Mouse (Mus musculus): ENCODE measurements around the gene Gm2431. TPM values are rescaled to one million over a fixed set of nuclear protein-coding genes. Genes with fewer than 3 reads are reported as not detected.
"Not testable (repeated sequence)": the region's sequence is repeated elsewhere in the genome, so short reads cannot be mapped to it uniquely, and the experiment has no call there.

Gene Gm2431
- total RNA-seq, 1 experiment from 2014 or later, result not detected

GRCm38 (mm10) chr7:142231540-142231939 is 26.6 kb downstream of the Gm2431 start:
- ATAC-seq (replicated peaks in 1 of 2; ENCODE audit: insufficient read depth in 1 of 2, low FRiP score in 2 of 2, low TSS enrichment in 1 of 2, low read depth in 1 of 2, poor library complexity in 2 of 2, severe bottlenecking in 2 of 2), result no peak

DNA sequence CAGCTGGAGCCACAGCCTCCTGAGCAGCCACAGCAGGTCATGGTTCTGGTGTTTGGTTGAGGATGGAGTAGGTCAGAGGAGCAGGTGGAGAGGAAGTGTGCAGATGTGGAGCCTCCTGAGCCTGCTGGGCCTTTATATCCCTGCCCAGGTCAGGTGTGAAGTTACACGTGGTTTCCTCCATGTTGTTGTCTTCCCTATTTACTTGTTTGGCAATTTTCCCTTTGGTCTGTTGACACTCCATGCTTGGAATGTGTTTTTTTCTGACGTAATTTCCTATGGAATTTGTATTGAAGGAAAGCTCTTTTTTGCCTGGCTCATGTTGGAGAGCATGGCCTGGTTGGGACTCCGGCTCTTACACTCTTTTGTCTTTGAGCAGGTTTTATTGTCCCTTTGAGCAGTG is 28.3 kb downstream of the Gm2431 start, which contains the start of gene Krtap5-5:
Gene Krtap5-5, minus strand, starts transcription at position 101 of the 400 bp plus-strand sequence.
- not testable (repeated sequence) for ATAC-seq (replicated peaks in 1 of 2; ENCODE audit: insufficient read depth in 1 of 2, low FRiP score in 2 of 2, low TSS enrichment in 1 of 2, low read depth in 1 of 2, poor library complexity in 2 of 2, severe bottlenecking in 2 of 2)

DNA sequence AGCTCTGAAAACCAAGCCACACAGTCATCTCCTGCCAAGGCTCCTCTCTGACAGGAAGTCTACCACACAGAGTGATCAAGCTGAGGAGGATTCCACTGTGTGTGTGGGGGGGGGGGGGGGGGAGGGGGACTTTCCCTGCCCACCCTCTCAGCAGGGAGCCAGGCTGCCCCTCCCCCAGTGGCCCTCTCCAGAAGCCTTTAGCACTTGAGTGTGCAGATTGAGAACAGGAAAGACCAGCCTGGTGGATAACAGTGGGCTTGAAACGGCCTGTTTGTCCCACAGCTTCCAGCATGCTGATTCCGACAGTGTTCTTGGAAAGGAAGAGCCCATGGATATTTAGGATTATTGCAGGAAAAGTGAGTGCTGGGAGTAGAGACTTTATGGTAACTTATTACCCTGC is 33.6 kb downstream of the Gm2431 start:
- peak in 1 of 2 experiments; percentile 46; a peak in 1 of 4 replicates for ATAC-seq (replicated peaks in 1 of 2; ENCODE audit: insufficient read depth in 1 of 2, low FRiP score in 2 of 2, low TSS enrichment in 1 of 2, low read depth in 1 of 2, poor library complexity in 2 of 2, severe bottlenecking in 2 of 2)

- not testable (repeated sequence) for ATAC-seq (replicated peaks in 1 of 2; ENCODE audit: insufficient read depth in 1 of 2, low FRiP score in 2 of 2, low TSS enrichment in 1 of 2, low read depth in 1 of 2, poor library complexity in 2 of 2, severe bottlenecking in 2 of 2)
Measured at GRCm38 (mm10) chr7:142212136-142212535, 46.0 kb downstream of the Gm2431 start.

GRCm38 (mm10) chr7:142211559-142211958 is 46.6 kb downstream of the Gm2431 start, which contains the start of gene Gm7579:
Gene Gm7579 (plus strand): TSS chr7:142211859.
- no peak for ATAC-seq (replicated peaks in 1 of 2; ENCODE audit: insufficient read depth in 1 of 2, low FRiP score in 2 of 2, low TSS enrichment in 1 of 2, low read depth in 1 of 2, poor library complexity in 2 of 2, severe bottlenecking in 2 of 2)

Other genes starting within 250 kb of the Gm2431 start
- 53.6 and 72.9 TPM in 2 replicates for gene Mob2, start 197.3 kb downstream of the Gm2431 start, total RNA-seq (2017)
- 0.15 TPM in 1 of 2 replicates, not detected in the other for gene Dusp8, start 162.5 kb downstream of the Gm2431 start, total RNA-seq (2017)
- not detected in 2 replicates for gene Gm45618, start 137.6 kb downstream of the Gm2431 start, total RNA-seq (2017)
- gene Gm39115, start 122.3 kb downstream of the Gm2431 start, total RNA-seq (2017), result not detected in 2 replicates
- gene Gm45337, start 113.7 kb downstream of the Gm2431 start, total RNA-seq (2017), result not detected in 2 replicates
- gene Gm29735, start 101.2 kb downstream of the Gm2431 start, total RNA-seq (2017), result not detected in 2 replicates
- not detected in 2 replicates for gene Gm4553, start 92.6 kb downstream of the Gm2431 start, total RNA-seq (2017)
- gene Krtap5-2, start 82.3 kb downstream of the Gm2431 start, total RNA-seq (2017), result not detected in 2 replicates
- gene Gm10153, start 68.0 kb downstream of the Gm2431 start, total RNA-seq (2017), result not detected in 2 replicates
- gene Krtap5-3, start 57.0 kb downstream of the Gm2431 start, total RNA-seq (2017), result not detected in 2 replicates
- not detected in 2 replicates for gene Gm7579, start 46.5 kb downstream of the Gm2431 start, total RNA-seq (2017)
- gene Krtap5-5, start 28.4 kb downstream of the Gm2431 start, total RNA-seq (2017), result not detected in 2 replicates
- not detected in 2 replicates for gene Gm40460, start 17.3 kb downstream of the Gm2431 start, total RNA-seq (2017)
- gene Gm4559, start 16.0 kb upstream of the Gm2431 start, total RNA-seq (2017), result not detected in 2 replicates
- not detected in 2 replicates for gene Krtap5-1, start 38.8 kb upstream of the Gm2431 start, total RNA-seq (2017)
- not detected in 2 replicates for gene Krtap5-4, start 45.2 kb upstream of the Gm2431 start, total RNA-seq (2017)
- not detected in 2 replicates for gene Ifitm10, start 115.4 kb upstream of the Gm2431 start, total RNA-seq (2017)
- gene Gm49369, start 124.3 kb upstream of the Gm2431 start, total RNA-seq (2017), result 18.0 and 43.2 TPM in 2 replicates
- 123 and 168 TPM in 2 replicates for gene Ctsd, start 129.7 kb upstream of the Gm2431 start, total RNA-seq (2017)
- not detected in 2 replicates for gene Syt8, start 176.5 kb upstream of the Gm2431 start, total RNA-seq (2017)
- 8.2 and 12.3 TPM in 2 replicates for gene Tnni2, start 183.5 kb upstream of the Gm2431 start, total RNA-seq (2017)
- 233 and 282 TPM in 2 replicates for gene Lsp1, start 202.5 kb upstream of the Gm2431 start, total RNA-seq (2017)
- gene Tnnt3, start 240.5 kb upstream of the Gm2431 start, total RNA-seq (2017), result 0.55 and 9.3 TPM in 2 replicates